Mouse (Mus musculus) frontal cortex, adult 2 months (tissue): Measurements from ENCODE around the gene Sema4a. TPM values are rescaled to one million over a fixed set of nuclear protein-coding genes. Genes with fewer than 3 reads are reported as not detected.

ENCODE experiments used
- DNase-seq, 2 experiments: peaks; one replicate each; pipeline ENCODE4 v3.0.0; 2022; ENCODE audit warnings: low spot score in 1 of 2; ENCODE audit errors: extremely low spot score in 1 of 2
- polyA plus RNA-seq: library from polyadenylated mRNA; depleted of rRNA; stranded (reverse); fragments of >200 nt; gene quantifications from 2 replicates; pipeline ENCODE4 v1.2.3, GENCODE M21; 2012

Gene Sema4a
- polyA plus RNA-seq, 1 experiment, result 66.2 TPM

- no peak for DNase-seq
Measured at GRCm38 (mm10) chr3:88487396-88487795, 26.4 kb upstream of the Sema4a start.

- DNase-seq, result no peak
Measured at GRCm38 (mm10) chr3:88486887-88487286, 25.9 kb upstream of the Sema4a start.

- no peak for DNase-seq
Measured at GRCm38 (mm10) chr3:88486043-88486442, 25.1 kb upstream of the Sema4a start.

- DNase-seq, result no peak
Measured at GRCm38 (mm10) chr3:88484597-88485316, 23.8 kb upstream of the Sema4a start.

- peak in 1 of 2 experiments; percentile 85 for DNase-seq
Measured at GRCm38 (mm10) chr3:88483621-88484020, 22.6 kb upstream of the Sema4a start.

GRCm38 (mm10) chr3:88483141-88483540 is 22.2 kb upstream of the Sema4a start:
- no peak for DNase-seq

- DNase-seq, result no peak
Measured at GRCm38 (mm10) chr3:88482336-88482735, 21.4 kb upstream of the Sema4a start.

- no peak for DNase-seq
Measured at GRCm38 (mm10) chr3:88481372-88482040, 20.5 kb upstream of the Sema4a start.

GRCm38 (mm10) chr3:88480679-88481078 is 19.7 kb upstream of the Sema4a start:
- no peak for DNase-seq

GRCm38 (mm10) chr3:88479828-88480227 is 18.8 kb upstream of the Sema4a start:
- DNase-seq, result no peak

- no peak for DNase-seq
Measured at GRCm38 (mm10) chr3:88479163-88479562, 18.2 kb upstream of the Sema4a start.

- DNase-seq, result peak in 1 of 2 experiments; percentile 92
Measured at GRCm38 (mm10) chr3:88477735-88478134, 16.8 kb upstream of the Sema4a start.

GRCm38 (mm10) chr3:88476403-88476802 is 15.4 kb upstream of the Sema4a start:
- DNase-seq, result no peak

- DNase-seq, result no peak
Measured at GRCm38 (mm10) chr3:88473571-88473970, 12.6 kb upstream of the Sema4a start.

- DNase-seq, result no peak
Measured at GRCm38 (mm10) chr3:88473020-88473419, 12.0 kb upstream of the Sema4a start.

- DNase-seq, result no peak
Measured at GRCm38 (mm10) chr3:88470943-88471479, 10.0 kb upstream of the Sema4a start.

GRCm38 (mm10) chr3:88469466-88469865 is 8.5 kb upstream of the Sema4a start:
- DNase-seq, result no peak

- peak in 1 of 2 experiments; percentile 95 for DNase-seq
Measured at GRCm38 (mm10) chr3:88467116-88467824, 6.3 kb upstream of the Sema4a start.

- DNase-seq, result no peak
Measured at GRCm38 (mm10) chr3:88465127-88465526, 4.1 kb upstream of the Sema4a start.

GRCm38 (mm10) chr3:88464425-88464824 is 3.4 kb upstream of the Sema4a start:
- DNase-seq, result no peak

- DNase-seq, result no peak
Measured at GRCm38 (mm10) chr3:88460029-88460428, 953 bp downstream of the Sema4a start.
